In the genomic region with DNA sequence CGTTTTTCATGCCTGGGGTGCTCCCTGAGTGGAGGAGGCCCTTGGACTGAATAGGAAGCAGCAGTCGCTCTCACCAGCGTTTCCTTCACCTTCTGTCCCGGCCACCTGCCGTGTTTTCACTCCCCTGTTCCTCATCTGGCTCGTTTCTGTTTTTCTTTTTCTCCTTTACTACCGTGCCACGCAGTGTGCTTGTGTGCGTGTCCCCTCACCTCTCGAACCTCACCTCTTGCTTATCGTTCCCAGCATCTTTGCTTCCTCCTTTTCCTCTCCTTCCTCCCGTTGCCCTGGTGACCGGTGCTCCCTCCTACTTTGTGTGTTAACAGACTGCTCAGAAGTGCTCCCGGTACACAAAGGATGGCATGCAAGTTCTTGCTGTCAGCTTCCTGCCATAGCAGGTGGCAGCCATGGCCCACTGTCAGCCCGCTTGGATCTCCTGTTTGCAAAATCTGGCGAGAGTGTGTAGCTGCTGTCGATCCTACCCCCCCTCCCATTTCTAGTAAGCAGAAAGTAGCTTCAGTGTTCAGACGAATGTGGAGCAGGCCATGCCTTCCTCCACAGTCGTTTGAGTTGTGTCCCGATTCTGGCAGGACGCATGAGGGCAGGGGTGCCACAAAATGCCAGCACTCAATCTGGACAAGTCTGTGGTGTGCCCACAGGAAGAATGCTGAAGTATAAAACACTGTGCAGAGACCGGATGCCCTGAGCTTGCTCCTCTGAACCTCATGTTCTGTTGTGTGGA, we compare ENCODE assay signal across 8 mouse cellular contexts.
DNase-seq lines count a peak whose midpoint lies in the region; ATAC-seq and TF ChIP-seq lines count a peak whose summit lies in the region.

No protein-coding gene starts in this region.

- no peak overlapping the region for H3K4me2 ChIP-seq in heart, postnatal 0 days (ENCODE audit: low read depth, low read length)

- TF ChIP-seq CTCF in heart, postnatal 0 days (IDR thresholded peaks at IDR 0.05; ENCODE audit: low read depth), result no peak

- DNase-seq in heart, postnatal 0 days (ENCODE audit: low spot score), result no peak
- no peak for DNase-seq in heart, postnatal 36 days
- peak; percentile 73 to 80 for DNase-seq in cerebellum, postnatal 10 days
- DNase-seq in induced T-regulatory cell, adult 2 months (ENCODE audit: low read depth), result peak; percentile 65
- DNase-seq in natural killer cell, adult 2 months (ENCODE audit: low spot score in 2 of 2), result peak; percentile 23 to 34
- DNase-seq in adrenal gland, adult (ENCODE audit: inconsistent age in 2 of 2, low spot score in 1 of 2), result no peak
- DNase-seq in gastrocnemius, postnatal 25 days, result no peak

- intact Hi-C loops in heart, postnatal 36 days (cut with DNase I), result loop anchor here (5.0 kb wide), 1 partner anchor 81 kb away; no protein-coding TSS in a partner anchor

- TF ChIP-seq EP300 in heart, postnatal 0 days (IDR thresholded peaks at IDR 0.05; ENCODE audit: low read depth), result no peak

- no peak overlapping the region for H3K9ac ChIP-seq in heart, postnatal 0 days (replicated peaks; ENCODE audit: low read depth, low read length)

- H3K9me3 ChIP-seq in heart, postnatal 0 days (replicated peaks; ENCODE audit: control insufficient read depth, low read length), result no peaks in the 10 kb centered on the region

- H3K27me3 ChIP-seq in heart, postnatal 0 days (ENCODE audit: control insufficient read depth, insufficient read depth, low read length), result peaks cover 28% of the 10 kb centered on the region

- ATAC-seq in heart, postnatal 0 days (ENCODE audit: insufficient read depth, low read depth), result no peak
- no peak for ATAC-seq in megakaryocyte-erythroid progenitor cell, adult 5-6 weeks (replicated peaks; ENCODE audit: low FRiP score, low TSS enrichment, poor library complexity, severe bottlenecking)

- H3K4me1 ChIP-seq in heart, postnatal 0 days (ENCODE audit: control insufficient read depth, insufficient read depth), result peaks cover 15% of the 10 kb centered on the region; the same call in 1 of the 2 replicates

- no peaks in the 10 kb centered on the region for H3K36me3 ChIP-seq in heart, postnatal 0 days (replicated peaks; ENCODE audit: control insufficient read depth, insufficient read depth, low read length)

- H3K4me3 ChIP-seq in heart, postnatal 0 days (ENCODE audit: low read depth, low read length), result no peak overlapping the region

- H3K27ac ChIP-seq in heart, postnatal 0 days (ENCODE audit: low read depth), result 0 out of 2 replicates have a peak overlapping the region, but pooled peaks have one; percentile 20

- WGBS in heart, postnatal 0 days, result 71% methylated on average over 22 of the region's 22 CpGs

Comparison
In these comparisons a context has a peak if more than half of its experiments do, and no peak if none do; other contexts are left out.
1. DNase-seq: peak in cerebellum, postnatal 10 days (2 of 2), induced T-regulatory cell, adult 2 months (single experiment) and natural killer cell, adult 2 months (2 of 2); none in heart, postnatal 0 days (single experiment), heart, postnatal 36 days (0 of 2), adrenal gland, adult (0 of 2) and gastrocnemius, postnatal 25 days (single experiment).